Mouse (Mus musculus) limb, embryonic 11.5 days (tissue): Measurements from ENCODE around the gene March7. TPM values are rescaled to one million over a fixed set of nuclear protein-coding genes. Genes with fewer than 3 reads are reported as not detected.

Experiments used
- ATAC-seq: fragments of 200-750 bp; cut with Nextera tagmentation; 2 replicates; pipeline ENCODE4 v1.8.0; 2017; ENCODE audit warnings: low read depth; ENCODE audit not compliant: insufficient number of reproducible peaks, low FRiP score, low TSS enrichment
- DNase-seq: peaks from one replicate; pipeline ENCODE4 v3.0.0-alpha.2; 2015; ENCODE audit warnings: low spot score
- H3K27ac ChIP-seq: fragments of 300-500 bp; sonication (generic); replicated peaks from 2 replicates; pipeline ENCODE4 v1.5.1; 2014; ENCODE audit warnings: low read depth, mild to moderate bottlenecking, low read length
- H3K27me3 ChIP-seq: fragments of 300-500 bp; sonication (generic); 2 replicates; pipeline ENCODE4 v1.6.1; 2014; ENCODE audit warnings: mild to moderate bottlenecking, low read length, mixed read lengths; ENCODE audit not compliant: control insufficient read depth, insufficient read depth
- H3K36me3 ChIP-seq: fragments of 300-500 bp; sonication (generic); 2 replicates; pipeline ENCODE4 v1.6.1; 2014; ENCODE audit warnings: mild to moderate bottlenecking, low read length, moderate library complexity, mixed read lengths; ENCODE audit not compliant: control insufficient read depth, insufficient read depth
- H3K4me1 ChIP-seq: fragments of 300-500 bp; sonication (generic); 2 replicates; pipeline ENCODE4 v1.6.1; 2014; ENCODE audit warnings: low read length, mixed read lengths; ENCODE audit not compliant: control insufficient read depth, insufficient read depth
- H3K4me2 ChIP-seq: fragments of 300-500 bp; sonication (generic); 2 replicates; pipeline ENCODE4 v1.6.1; 2014; ENCODE audit warnings: low read depth, mild to moderate bottlenecking, moderate library complexity; ENCODE audit not compliant: severe bottlenecking
- H3K4me3 ChIP-seq: fragments of 300-500 bp; sonication (generic); 2 replicates; pipeline ENCODE4 v1.5.1; 2014; ENCODE audit warnings: low read depth, low read length
- H3K9ac ChIP-seq: fragments of 300-500 bp; sonication (generic); 2 replicates; pipeline ENCODE4 v1.6.1; 2014; ENCODE audit warnings: mild to moderate bottlenecking, low read length
- H3K9me3 ChIP-seq: fragments of 300-500 bp; sonication (generic); 2 replicates; pipeline ENCODE4 v1.6.1; 2016; ENCODE audit warnings: low read length; ENCODE audit not compliant: control insufficient read depth
- WGBS: fragments of 180-500 bp; shearing (Covaris S2); extraction: QIAGEN DNeasy Blood & Tissue Kit; methylation state at CpG from one replicate; pipeline ENCODE4 v1.1.7; 2014; 5-methylcytosine and 5-hydroxymethylcytosine counted together
- polyA plus RNA-seq: library from polyadenylated mRNA; unstranded; fragments of >200 nt; fragmentation: Nextera tagmentation; extraction: Ambion mirVana; gene quantifications from 2 replicates; pipeline ENCODE4 v1.2.1, GENCODE M21; 2014

March7 gene
- polyA plus RNA-seq, 1 experiment from 2014 or later, result 80.5 TPM

GRCm38 (mm10) chr2:60175078-60175477 lies 34.6 kb upstream of the March7 start:
- Histone ChIP-seq H3K27ac (no peak overlapping the region), H3K27me3 (no peaks in the 10 kb centered on the region), H3K9me3 (no peaks in the 10 kb centered on the region), H3K4me3 (no peak overlapping the region), H3K4me1 (no peaks in the 10 kb centered on the region), H3K9ac (no peak overlapping the region), H3K36me3 (no peaks in the 10 kb centered on the region), H3K4me2 (no peak overlapping the region)
- ATAC-seq, result no peak
- no peak for DNase-seq
- WGBS, result 88% methylated on average over 3 of the region's 4 CpGs

GRCm38 (mm10) chr2:60176087-60176486 lies 33.6 kb upstream of the March7 start:
- Histone ChIP-seq H3K27me3 (no peaks in the 10 kb centered on the region), H3K36me3 (no peaks in the 10 kb centered on the region), H3K4me3 (no peak overlapping the region), H3K27ac (no peak overlapping the region), H3K4me1 (no peaks in the 10 kb centered on the region), H3K9ac (no peak overlapping the region), H3K9me3 (no peaks in the 10 kb centered on the region), H3K4me2 (no peak overlapping the region)
- DNase-seq, result no peak
- 92% methylated on average over 5 of the region's 5 CpGs for WGBS
- no peak for ATAC-seq

- WGBS, result 87% methylated on average over 3 of the region's 3 CpGs
- Histone ChIP-seq H3K27me3 (no peaks in the 10 kb centered on the region), H3K9ac (no peak overlapping the region), H3K9me3 (no peaks in the 10 kb centered on the region), H3K4me1 (no peaks in the 10 kb centered on the region), H3K4me2 (no peak overlapping the region), H3K36me3 (no peaks in the 10 kb centered on the region), H3K27ac (no peak overlapping the region), H3K4me3 (no peak overlapping the region)
- ATAC-seq (no peak), DNase-seq (no peak)
Measured at GRCm38 (mm10) chr2:60177490-60177889, 32.2 kb upstream of the March7 start.

GRCm38 (mm10) chr2:60181696-60182095 lies 28.0 kb upstream of the March7 start:
- Histone ChIP-seq H3K9me3 (no peaks in the 10 kb centered on the region), H3K27ac (no peak overlapping the region), H3K4me2 (no peak overlapping the region), H3K36me3 (no peaks in the 10 kb centered on the region), H3K4me3 (no peak overlapping the region), H3K4me1 (no peaks in the 10 kb centered on the region), H3K27me3 (no peaks in the 10 kb centered on the region), H3K9ac (no peak overlapping the region)
- WGBS, result 69% methylated on average over 2 of the region's 2 CpGs
- DNase-seq, result no peak
- no peak for ATAC-seq

- no peak overlapping the region for H3K27ac ChIP-seq
- H3K9ac ChIP-seq, result no peak overlapping the region
- ATAC-seq (no peak), DNase-seq (no peak)
- H3K4me3 ChIP-seq, result no peak overlapping the region
- H3K27me3 ChIP-seq, result no peaks in the 10 kb centered on the region
- no peaks in the 10 kb centered on the region for H3K4me1 ChIP-seq
- H3K4me2 ChIP-seq, result no peak overlapping the region
- no peaks in the 10 kb centered on the region for H3K36me3 ChIP-seq
- no peaks in the 10 kb centered on the region for H3K9me3 ChIP-seq
- 54% methylated on average over 1 of the region's 1 CpGs for WGBS
Measured at GRCm38 (mm10) chr2:60196841-60197240, 12.8 kb upstream of the March7 start.

GRCm38 (mm10) chr2:60200051-60200562 lies 9.6 kb upstream of the March7 start:
- no peak overlapping the region for H3K9ac ChIP-seq
- H3K4me2 ChIP-seq, result no peak overlapping the region
- ATAC-seq (no peak), DNase-seq (no peak)
- WGBS, result 97% methylated on average over 5 of the region's 5 CpGs
- H3K4me1 ChIP-seq, result no peaks in the 10 kb centered on the region
- no peak overlapping the region for H3K27ac ChIP-seq
- H3K36me3 ChIP-seq, result no peaks in the 10 kb centered on the region
- H3K27me3 ChIP-seq, result no peaks in the 10 kb centered on the region
- no peaks in the 10 kb centered on the region for H3K9me3 ChIP-seq
- H3K4me3 ChIP-seq, result no peak overlapping the region

- Histone ChIP-seq H3K4me3 (no peak overlapping the region), H3K4me1 (no peaks in the 10 kb centered on the region), H3K36me3 (no peaks in the 10 kb centered on the region), H3K4me2 (no peak overlapping the region), H3K27ac (no peak overlapping the region), H3K9ac (no peak overlapping the region), H3K27me3 (no peaks in the 10 kb centered on the region), H3K9me3 (no peaks in the 10 kb centered on the region)
- ATAC-seq (no peak), DNase-seq (peak; percentile 79)
- 54% methylated on average over 8 of the region's 8 CpGs for WGBS
Measured at GRCm38 (mm10) chr2:60200667-60201066, 9.0 kb upstream of the March7 start.

- no peak overlapping the region for H3K4me3 ChIP-seq
- DNase-seq, result no peak
- H3K36me3 ChIP-seq, result no peaks in the 10 kb centered on the region
- H3K4me2 ChIP-seq, result no peak overlapping the region
- ATAC-seq, result no peak
- H3K4me1 ChIP-seq, result no peaks in the 10 kb centered on the region
- no peaks in the 10 kb centered on the region for H3K27me3 ChIP-seq
- 86% methylated on average over 8 of the region's 8 CpGs for WGBS
- no peaks in the 10 kb centered on the region for H3K9me3 ChIP-seq
- H3K9ac ChIP-seq, result no peak overlapping the region
- H3K27ac ChIP-seq, result no peak overlapping the region
Measured at GRCm38 (mm10) chr2:60202900-60203530, 6.7 kb upstream of the March7 start.

GRCm38 (mm10) chr2:60203733-60204132 lies 6.0 kb upstream of the March7 start:
- Histone ChIP-seq H3K4me1 (no peaks in the 10 kb centered on the region), H3K4me3 (no peak overlapping the region), H3K36me3 (no peaks in the 10 kb centered on the region), H3K27ac (no peak overlapping the region), H3K9me3 (no peaks in the 10 kb centered on the region), H3K9ac (no peak overlapping the region), H3K27me3 (no peaks in the 10 kb centered on the region), H3K4me2 (no peak overlapping the region)
- WGBS, result 79% methylated on average over 4 of the region's 4 CpGs
- no peak for DNase-seq
- ATAC-seq, result no peak
